Mouse (Mus musculus): Measurements from ENCODE around the gene Crls1. TPM values are rescaled to one million over a fixed set of nuclear protein-coding genes. Genes with fewer than 3 reads are reported as not detected.

Gene Crls1
- total and polyA plus RNA-seq, 3 experiments = 46.2 to 194 (median 51.8) TPM

- no peak for DNase-seq (ENCODE audit: low read depth, low spot score)
- TF ChIP-seq MEF2A (IDR thresholded peaks at IDR 0.05; ENCODE audit: extremely low read depth, insufficient replicate concordance, low read depth, low read length, poor library complexity, severe bottlenecking) = no peak
- TF ChIP-seq TAL1 (IDR thresholded peaks at IDR 0.05; ENCODE audit: low read length) = no peak
- TF ChIP-seq MYC (IDR thresholded peaks at IDR 0.05; ENCODE audit: low read depth, low read length) = no peak
- no peak for TF ChIP-seq MXI1 (IDR thresholded peaks at IDR 0.05; ENCODE audit: low read depth, low read length)
- no peak for TF ChIP-seq EP300 (IDR thresholded peaks at IDR 0.05; ENCODE audit: low read depth in 1 of 2, low read length in 2 of 2)
- TF ChIP-seq MAFK (IDR thresholded peaks at IDR 0.05; ENCODE audit: borderline replicate concordance, low read depth, low read length) = no peak
- TF ChIP-seq USF1 (IDR thresholded peaks at IDR 0.05; ENCODE audit: low read depth, low read length) = no peak
- TF ChIP-seq ETS1 (IDR thresholded peaks at IDR 0.05; ENCODE audit: low read depth, low read length) = no peak
- no peak for TF ChIP-seq ZC3H11A (IDR thresholded peaks at IDR 0.05; ENCODE audit: low read depth, low read length)
- TF ChIP-seq CHD2 (IDR thresholded peaks at IDR 0.05; ENCODE audit: low read length) = no peak
- no peak for TF ChIP-seq NRF1 (IDR thresholded peaks at IDR 0.05; ENCODE audit: insufficient read depth, low read depth, low read length, poor library complexity, severe bottlenecking)
- TF ChIP-seq MAX (IDR thresholded peaks at IDR 0.05; ENCODE audit: low read length) = no peak
- TF ChIP-seq USF2 (IDR thresholded peaks at IDR 0.05; ENCODE audit: borderline replicate concordance in 1 of 2, insufficient read depth in 1 of 2, low read depth in 1 of 2, low read length in 2 of 2) = no peak
- no peak for TF ChIP-seq POLR2AphosphoS2 (IDR thresholded peaks at IDR 0.05; ENCODE audit: low read length)
- no peak for TF ChIP-seq BHLHE40 (IDR thresholded peaks at IDR 0.05; ENCODE audit: borderline replicate concordance, low read depth, low read length)
- TF ChIP-seq GABPA (IDR thresholded peaks at IDR 0.05; ENCODE audit: low read depth, low read length) = no peak
- no peak for TF ChIP-seq JUND (IDR thresholded peaks at IDR 0.05; ENCODE audit: low read depth, low read length)
- TF ChIP-seq ZKSCAN1 (IDR thresholded peaks at IDR 0.05; ENCODE audit: low read depth, low read length) = no peak
- no peak for TF ChIP-seq KAT2A (conservative IDR thresholded peaks at IDR 0.05; ENCODE audit: low read depth, low read length)
These were observed 55.2 kb downstream of the Crls1 start for GRCm38 (mm10) chr2:132901636-132902035.

DNA sequence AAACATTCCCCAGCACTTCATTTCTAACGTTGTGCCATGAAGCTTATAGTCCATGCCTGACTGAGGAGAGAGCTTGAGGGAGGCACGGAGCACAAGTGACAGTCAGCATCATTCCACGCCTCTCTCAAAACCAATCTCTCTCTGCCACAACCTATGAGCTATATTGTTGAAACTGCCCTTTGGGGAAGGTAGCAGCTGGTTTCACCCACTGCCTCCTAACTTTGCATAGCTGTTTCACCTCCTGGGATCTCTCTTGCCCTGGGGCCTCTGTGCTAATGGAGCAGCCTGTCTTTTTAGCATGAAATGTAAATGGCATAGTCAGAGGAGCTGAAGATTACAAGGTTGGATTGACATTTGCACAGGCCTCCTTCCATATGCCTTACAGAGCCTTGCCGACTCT lies 55.6 kb downstream of the Crls1 start:
- DNase-seq (ENCODE audit: low read depth, low spot score) = no peak
- no peak overlapping the region for H3K4me3 ChIP-seq (ENCODE audit: control insufficient read depth in 1 of 2, insufficient read depth in 1 of 2, low read depth in 2 of 2, low read length in 2 of 2)
- no peaks in the 10 kb centered on the region for H3K4me1 ChIP-seq (ENCODE audit: control insufficient read depth in 1 of 2, insufficient read depth in 2 of 2, low read length in 2 of 2)
- H3K27me3 ChIP-seq (ENCODE audit: control insufficient read depth in 1 of 2, insufficient read depth in 2 of 2, low read length in 2 of 2) = no peaks in the 10 kb centered on the region
- no peak overlapping the region for H3K27ac ChIP-seq (ENCODE audit: control insufficient read depth, low read depth, low read length)
- no peaks in the 10 kb centered on the region for H3K9me3 ChIP-seq (replicated peaks; ENCODE audit: insufficient read depth, low read length)
- H3K9ac ChIP-seq (ENCODE audit: control insufficient read depth, low read depth, low read length, poor library complexity, severe bottlenecking) = no peak overlapping the region
- H3K36me3 ChIP-seq (ENCODE audit: control insufficient read depth in 1 of 2, insufficient read depth in 2 of 2, low read length in 2 of 2) = no peaks in the 10 kb centered on the region
- H3K79me2 ChIP-seq (ENCODE audit: control insufficient read depth, insufficient read depth, low read length, poor library complexity) = no peaks in the 10 kb centered on the region
- TF ChIP-seq CTCF (IDR thresholded peaks at IDR 0.05 in 2 of 3, conservative IDR thresholded peaks at IDR 0.05 in 1 of 3; ENCODE audit: control insufficient read depth in 1 of 3, insufficient read depth in 1 of 3, low read depth in 2 of 3, low read length in 3 of 3, poor library complexity in 1 of 3, severe bottlenecking in 1 of 3) (no peak), USF2 (IDR thresholded peaks at IDR 0.05; ENCODE audit: borderline replicate concordance in 1 of 2, insufficient read depth in 1 of 2, low read depth in 1 of 2, low read length in 2 of 2) (no peak), GABPA (IDR thresholded peaks at IDR 0.05; ENCODE audit: low read depth, low read length) (no peak), TBP (IDR thresholded peaks at IDR 0.05; ENCODE audit: low read depth, low read length) (no peak), EP300 (IDR thresholded peaks at IDR 0.05; ENCODE audit: low read depth in 1 of 2, low read length in 2 of 2) (no peak)

More at GRCm38 (mm10) chr2:132901636-132902035, 55.2 kb downstream of the Crls1 start:
- Histone ChIP-seq H3K4me1 (ENCODE audit: control insufficient read depth in 1 of 2, insufficient read depth in 2 of 2, low read length in 2 of 2) (no peaks in the 10 kb centered on the region), H3K79me2 (ENCODE audit: control insufficient read depth, insufficient read depth, low read length, poor library complexity) (no peaks in the 10 kb centered on the region), H3K27ac (ENCODE audit: control insufficient read depth, low read depth, low read length) (no peak overlapping the region), H3K4me3 (ENCODE audit: control insufficient read depth in 1 of 2, insufficient read depth in 1 of 2, low read depth in 2 of 2, low read length in 2 of 2) (no peak overlapping the region), H3K9me3 (replicated peaks; ENCODE audit: insufficient read depth, low read length) (no peaks in the 10 kb centered on the region), H3K9ac (ENCODE audit: control insufficient read depth, low read depth, low read length, poor library complexity, severe bottlenecking) (no peak overlapping the region), H3K36me3 (ENCODE audit: control insufficient read depth in 1 of 2, insufficient read depth in 2 of 2, low read length in 2 of 2) (no peaks in the 10 kb centered on the region), H3K27me3 (ENCODE audit: control insufficient read depth in 1 of 2, insufficient read depth in 2 of 2, low read length in 2 of 2) (no peaks in the 10 kb centered on the region)

Data from MEL (cell line).